Mouse (Mus musculus) liver, embryonic 14 days (tissue): ENCODE results near the gene Nrbf2. TPM values are rescaled to one million over a fixed set of nuclear protein-coding genes. Genes with fewer than 3 reads are reported as not detected.

ENCODE experiments used
- polyA plus RNA-seq: library from polyadenylated mRNA; depleted of rRNA; stranded (reverse); fragments of >200 nt; gene quantifications from 2 replicates; pipeline ENCODE4 v1.2.3, GENCODE M21; 2012; rRNA removed

Gene Nrbf2
- polyA plus RNA-seq = 5.5 and 6.5 TPM in 2 replicates

DNA sequence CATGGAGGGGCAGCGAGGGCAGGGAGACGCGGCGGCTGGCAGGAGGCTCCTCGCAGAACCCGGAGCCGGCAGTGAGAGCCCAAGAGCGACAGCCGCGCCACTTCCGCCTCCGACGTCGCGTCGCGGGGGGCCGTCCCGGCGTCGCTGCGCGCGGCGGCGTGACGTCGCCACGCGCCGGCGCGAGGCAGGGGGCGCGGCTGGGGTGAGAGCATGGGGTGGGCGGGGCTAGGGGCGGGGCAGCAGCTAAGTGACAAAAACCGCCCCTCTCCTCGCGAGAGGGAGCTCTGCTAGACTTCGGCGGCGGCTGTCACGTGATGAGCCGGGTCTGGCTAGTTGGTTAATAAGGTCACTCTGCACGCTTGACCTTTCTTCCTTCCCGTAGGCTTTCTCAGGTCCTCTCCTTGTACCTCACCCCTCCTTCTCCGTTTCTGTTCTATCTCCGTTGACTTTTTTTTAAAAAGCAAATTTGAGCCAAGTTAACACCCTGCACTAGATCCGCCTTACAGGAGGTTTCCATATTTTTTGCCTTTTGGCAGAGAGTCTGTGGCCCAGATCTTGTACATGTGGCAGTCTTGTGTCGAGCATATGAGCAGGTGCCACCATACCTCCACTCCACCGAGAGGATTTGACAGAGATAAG, at the start of gene Nrbf2:
Gene Nrbf2, minus strand, starts transcription at position 130 of the 639 bp plus-strand sequence.

Other genes with a start within 250 kb of the Nrbf2 start
- 6.8 and 7.7 TPM in 2 replicates for gene Jmjd1c, start 189.2 kb downstream of the Nrbf2 start, polyA plus RNA-seq
- gene Reep3, start 188.4 kb downstream of the Nrbf2 start, polyA plus RNA-seq = 4.0 and 4.3 TPM in 2 replicates